Mouse (Mus musculus): ENCODE data around the gene Ppp1r27. TPM values are rescaled to one million over a fixed set of nuclear protein-coding genes. Genes with fewer than 3 reads are reported as not detected.
"Not testable (repeated sequence)": the region's sequence is repeated elsewhere in the genome, so short reads cannot be mapped to it uniquely, and the experiment has no call there.

The Ppp1r27 gene
- polyA plus RNA-seq (2014; fragmentation: Nextera tagmentation; extraction: Ambion mirVana) = not detected in 2 replicates

DNA sequence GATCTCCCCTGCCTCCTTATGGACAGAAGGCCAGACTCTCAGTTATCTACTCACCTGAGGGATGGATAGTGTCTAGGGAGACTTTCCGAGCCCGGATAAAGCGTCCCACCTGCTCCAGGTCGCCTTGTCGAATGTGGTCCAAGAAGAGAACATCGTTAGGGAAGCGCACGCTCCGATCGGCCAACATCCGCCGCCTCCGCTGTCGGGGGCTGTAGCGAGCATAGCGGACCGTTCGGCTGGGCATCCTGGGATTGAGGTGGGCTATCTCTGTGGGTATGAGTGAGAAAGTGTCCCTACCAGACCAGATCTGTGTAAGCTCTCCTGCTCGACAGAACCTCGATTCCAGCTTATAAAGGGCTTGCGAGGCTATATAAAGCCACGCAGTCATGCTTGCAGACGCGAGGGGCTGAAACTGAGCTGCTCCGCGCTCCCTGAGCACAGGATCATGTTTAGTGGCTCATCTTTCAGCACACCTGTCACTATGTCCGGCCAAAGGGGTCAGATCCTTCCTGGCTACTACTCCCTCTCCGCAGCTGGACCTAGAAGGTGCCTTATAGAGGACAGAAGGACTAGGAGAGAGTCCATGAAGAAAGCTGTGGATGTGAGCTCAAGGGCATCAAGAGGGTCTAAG lies at the start of gene Ppp1r27:
TSS of gene Ppp1r27 (minus strand) at position 323 of the 631 bp plus-strand sequence.
- peak within 1 kb of the TSS; percentile 78; the same call in 1 of the 2 replicates for H3K27ac ChIP-seq (ENCODE audit: low read depth, low read length)
- no peaks in the 10 kb centered on the region for H3K27me3 ChIP-seq (ENCODE audit: control insufficient read depth, insufficient read depth, low read length)
- WGBS = 93% methylated on average over 28 of the region's 28 CpGs
- ATAC-seq (ENCODE audit: insufficient read depth, low FRiP score, low TSS enrichment) = no peak
- no peaks in the 10 kb centered on the region for H3K36me3 ChIP-seq (ENCODE audit: control insufficient read depth, insufficient read depth, low read length)
- H3K4me3 ChIP-seq (ENCODE audit: low read depth, low read length) = peak within 1 kb of the TSS; percentile 99
- H3K4me2 ChIP-seq (ENCODE audit: low read depth) = peak within 1 kb of the TSS; percentile 97
- H3K9me3 ChIP-seq (ENCODE audit: control insufficient read depth, low read length) = no peaks in the 10 kb centered on the region
- DNase-seq (ENCODE audit: low spot score) = no peak
- peak within 1 kb of the TSS; percentile 96 for H3K9ac ChIP-seq (ENCODE audit: low read length)
- peaks cover 14% of the 10 kb centered on the region for H3K4me1 ChIP-seq (ENCODE audit: control insufficient read depth, insufficient read depth, low read length)

- Histone ChIP-seq H3K4me3 (ENCODE audit: low read depth, low read length) (no peak overlapping the region), H3K4me1 (ENCODE audit: control insufficient read depth, insufficient read depth, low read length) (peaks cover 16% of the 10 kb centered on the region), H3K9me3 (ENCODE audit: control insufficient read depth, low read length) (no peaks in the 10 kb centered on the region), H3K27ac (ENCODE audit: low read depth, low read length) (no peak overlapping the region), H3K27me3 (ENCODE audit: control insufficient read depth, insufficient read depth, low read length) (no peaks in the 10 kb centered on the region), H3K4me2 (ENCODE audit: low read depth) (no peak overlapping the region), H3K9ac (ENCODE audit: low read length) (no peak overlapping the region), H3K36me3 (ENCODE audit: control insufficient read depth, insufficient read depth, low read length) (peaks cover 17% of the 10 kb centered on the region)
- no peak for ATAC-seq (ENCODE audit: insufficient read depth, low FRiP score, low TSS enrichment)
- 97% methylated on average over 3 of the region's 3 CpGs for WGBS
- DNase-seq (ENCODE audit: low spot score) = no peak
These were observed 49.8 kb upstream of the Ppp1r27 start for GRCm38 (mm10) chr11:120600716-120601115.

- Histone ChIP-seq H3K27me3 (ENCODE audit: control insufficient read depth, insufficient read depth, low read length) (no peaks in the 10 kb centered on the region), H3K9ac (ENCODE audit: low read length) (peak overlapping the region; percentile 67), H3K27ac (ENCODE audit: low read depth, low read length) (peak overlapping the region; percentile 70), H3K36me3 (ENCODE audit: control insufficient read depth, insufficient read depth, low read length) (peaks cover 26% of the 10 kb centered on the region), H3K4me1 (ENCODE audit: control insufficient read depth, insufficient read depth, low read length) (peaks cover 16% of the 10 kb centered on the region), H3K4me3 (ENCODE audit: low read depth, low read length) (peak overlapping the region; percentile 100), H3K9me3 (ENCODE audit: control insufficient read depth, low read length) (no peaks in the 10 kb centered on the region), H3K4me2 (ENCODE audit: low read depth) (peak overlapping the region; percentile 98)
- no peak for ATAC-seq (ENCODE audit: insufficient read depth, low FRiP score, low TSS enrichment)
- DNase-seq (ENCODE audit: low spot score) = no peak
- WGBS = 55% methylated on average over 17 of the region's 17 CpGs
These were observed 48.1 kb upstream of the Ppp1r27 start for GRCm38 (mm10) chr11:120598990-120599549.

GRCm38 (mm10) chr11:120598283-120598989 lies 47.5 kb upstream of the Ppp1r27 start, which contains the start of the genes Alyref and Anapc11:
Gene Alyref, minus strand, starts transcription at chr11:120598365.
Gene Anapc11, plus strand, starts transcription at chr11:120598421.
- peaks cover 16% of the 10 kb centered on the region for H3K4me1 ChIP-seq (ENCODE audit: control insufficient read depth, insufficient read depth, low read length)
- H3K9me3 ChIP-seq (ENCODE audit: control insufficient read depth, low read length) = no peaks in the 10 kb centered on the region
- WGBS = under 1% methylated on average over 83 of the region's 88 CpGs
- peak within 1 kb of the TSS; percentile 98 for H3K4me2 ChIP-seq (ENCODE audit: low read depth)
- DNase-seq (ENCODE audit: low spot score) (peak; percentile 98), ATAC-seq (ENCODE audit: insufficient read depth, low FRiP score, low TSS enrichment) (peak; percentile 96)
- peaks cover 32% of the 10 kb centered on the region for H3K36me3 ChIP-seq (ENCODE audit: control insufficient read depth, insufficient read depth, low read length)
- peak within 1 kb of the TSS; percentile 100 for H3K4me3 ChIP-seq (ENCODE audit: low read depth, low read length)
- peak within 1 kb of the TSS; percentile 99 for H3K9ac ChIP-seq (ENCODE audit: low read length)
- peak within 1 kb of the TSS; percentile 82 for H3K27ac ChIP-seq (ENCODE audit: low read depth, low read length)
- H3K27me3 ChIP-seq (ENCODE audit: control insufficient read depth, insufficient read depth, low read length) = no peaks in the 10 kb centered on the region

- DNase-seq (ENCODE audit: low spot score) (no peak), ATAC-seq (ENCODE audit: insufficient read depth, low FRiP score, low TSS enrichment) (peak; percentile 62)
- peaks cover 16% of the 10 kb centered on the region for H3K4me1 ChIP-seq (ENCODE audit: control insufficient read depth, insufficient read depth, low read length)
- H3K4me2 ChIP-seq (ENCODE audit: low read depth) = peak overlapping the region; percentile 98
- H3K36me3 ChIP-seq (ENCODE audit: control insufficient read depth, insufficient read depth, low read length) = peaks cover 37% of the 10 kb centered on the region
- H3K9ac ChIP-seq (ENCODE audit: low read length) = peak overlapping the region; percentile 99
- H3K4me3 ChIP-seq (ENCODE audit: low read depth, low read length) = peak overlapping the region; percentile 100
- no peaks in the 10 kb centered on the region for H3K9me3 ChIP-seq (ENCODE audit: control insufficient read depth, low read length)
- 6% methylated on average over 75 of the region's 99 CpGs for WGBS
- peak overlapping the region; percentile 82 for H3K27ac ChIP-seq (ENCODE audit: low read depth, low read length)
- no peaks in the 10 kb centered on the region for H3K27me3 ChIP-seq (ENCODE audit: control insufficient read depth, insufficient read depth, low read length)
These were observed 46.6 kb upstream of the Ppp1r27 start for GRCm38 (mm10) chr11:120597240-120598235.

GRCm38 (mm10) chr11:120588531-120588930 lies 37.6 kb upstream of the Ppp1r27 start:
- no peak overlapping the region for H3K4me3 ChIP-seq (ENCODE audit: low read depth, low read length)
- H3K27me3 ChIP-seq (ENCODE audit: control insufficient read depth, insufficient read depth, low read length) = no peaks in the 10 kb centered on the region
- peaks cover 3% of the 10 kb centered on the region; the same call in 1 of the 2 replicates for H3K9me3 ChIP-seq (ENCODE audit: control insufficient read depth, low read length)
- no peaks in the 10 kb centered on the region for H3K4me1 ChIP-seq (ENCODE audit: control insufficient read depth, insufficient read depth, low read length)
- no peak for DNase-seq (ENCODE audit: low spot score)
- H3K36me3 ChIP-seq (ENCODE audit: control insufficient read depth, insufficient read depth, low read length) = peaks cover 42% of the 10 kb centered on the region
- H3K4me2 ChIP-seq (ENCODE audit: low read depth) = no peak overlapping the region
- 97% methylated on average over 6 of the region's 6 CpGs for WGBS
- H3K27ac ChIP-seq (ENCODE audit: low read depth, low read length) = no peak overlapping the region
- H3K9ac ChIP-seq (ENCODE audit: low read length) = no peak overlapping the region
- ATAC-seq (ENCODE audit: insufficient read depth, low FRiP score, low TSS enrichment) = no peak

DNA sequence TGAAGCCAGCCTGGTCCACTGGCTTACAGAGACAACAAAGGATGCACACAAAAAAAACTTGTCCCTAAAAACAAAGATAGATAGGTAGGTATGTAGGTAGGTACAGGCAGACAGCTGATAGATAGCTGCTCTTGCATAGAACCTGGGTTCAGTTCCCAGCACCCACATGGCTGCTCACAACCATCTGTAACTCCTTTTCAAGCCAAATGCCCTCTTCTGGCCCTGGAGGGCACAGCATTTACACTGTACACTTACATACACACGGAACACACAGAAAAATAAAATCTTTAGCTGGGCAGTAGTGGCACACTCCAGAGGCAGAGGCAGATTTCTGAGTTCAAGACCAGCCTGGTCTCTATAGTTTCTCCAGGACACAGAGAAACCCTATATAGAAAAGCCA lies 33.0 kb upstream of the Ppp1r27 start:
- Histone ChIP-seq H3K9me3 (ENCODE audit: control insufficient read depth, low read length) (peaks cover 3% of the 10 kb centered on the region; the same call in 1 of the 2 replicates), H3K9ac (ENCODE audit: low read length) (no peak overlapping the region), H3K4me3 (ENCODE audit: low read depth, low read length) (no peak overlapping the region), H3K27ac (ENCODE audit: low read depth, low read length) (no peak overlapping the region), H3K36me3 (ENCODE audit: control insufficient read depth, insufficient read depth, low read length) (peaks cover 28% of the 10 kb centered on the region), H3K4me1 (ENCODE audit: control insufficient read depth, insufficient read depth, low read length) (peaks cover 7% of the 10 kb centered on the region), H3K4me2 (ENCODE audit: low read depth) (no peak overlapping the region), H3K27me3 (ENCODE audit: control insufficient read depth, insufficient read depth, low read length) (no peaks in the 10 kb centered on the region)
- DNase-seq (ENCODE audit: low spot score) (no peak), ATAC-seq (ENCODE audit: insufficient read depth, low FRiP score, low TSS enrichment) (no peak)
- 93% methylated on average over 1 of the region's 1 CpGs for WGBS

GRCm38 (mm10) chr11:120582982-120583293 lies 32.0 kb upstream of the Ppp1r27 start:
- H3K9ac ChIP-seq (ENCODE audit: low read length); ATAC-seq (ENCODE audit: insufficient read depth, low FRiP score, low TSS enrichment); H3K27ac ChIP-seq (ENCODE audit: low read depth, low read length); H3K9me3 ChIP-seq (ENCODE audit: control insufficient read depth, low read length); H3K4me3 ChIP-seq (ENCODE audit: low read depth, low read length); H3K27me3 ChIP-seq (ENCODE audit: control insufficient read depth, insufficient read depth, low read length); H3K4me1 ChIP-seq (ENCODE audit: control insufficient read depth, insufficient read depth, low read length); H3K4me2 ChIP-seq (ENCODE audit: low read depth); DNase-seq (ENCODE audit: low spot score): not testable (repeated sequence)
- H3K36me3 ChIP-seq (ENCODE audit: control insufficient read depth, insufficient read depth, low read length) = peaks cover 35% of the 10 kb centered on the region
- WGBS = 90% methylated on average over 2 of the region's 2 CpGs

Measured in neural tube, embryonic 11.5 days (tissue).